Mouse (Mus musculus) liver, postnatal 0 days (tissue): ENCODE results near the gene Itpr2. TPM values are rescaled to one million over a fixed set of nuclear protein-coding genes. Genes with fewer than 3 reads are reported as not detected.

ENCODE experiments used
- ATAC-seq: fragments of 200-750 bp; cut with Nextera tagmentation; 2 replicates; pipeline ENCODE4 v1.8.0; 2017; ENCODE audit warnings: mild to moderate bottlenecking, moderate library complexity
- DNase-seq: peaks from one replicate; pipeline ENCODE4 v3.0.0-alpha.2; 2016
- H3K27ac ChIP-seq: fragments of 300-500 bp; sonication (generic); 2 replicates; pipeline ENCODE4 v1.5.1; 2014; ENCODE audit warnings: antibody characterized with exemption, moderate library complexity, mild to moderate bottlenecking, low read depth
- H3K27me3 ChIP-seq: fragments of 300-500 bp; sonication (generic); 2 replicates; pipeline ENCODE4 v1.6.1; 2014; ENCODE audit warnings: low read length, control low read depth, mixed read lengths; ENCODE audit not compliant: insufficient read depth
- H3K36me3 ChIP-seq: fragments of 300-500 bp; sonication (generic); replicated peaks from 2 replicates; pipeline ENCODE4 v1.6.1; 2014; ENCODE audit warnings: mild to moderate bottlenecking, control low read depth, low read length, moderate library complexity, mixed read lengths; ENCODE audit not compliant: insufficient read depth
- H3K4me1 ChIP-seq: fragments of 300-500 bp; sonication (generic); 2 replicates; pipeline ENCODE4 v1.6.1; 2014; ENCODE audit warnings: antibody characterized with exemption, mild to moderate bottlenecking, control low read depth; ENCODE audit not compliant: insufficient read depth
- H3K4me2 ChIP-seq: fragments of 300-500 bp; sonication (generic); 2 replicates; pipeline ENCODE4 v1.6.1; 2014; ENCODE audit warnings: low read depth, mild to moderate bottlenecking, low read length, moderate library complexity, mixed read lengths
- H3K4me3 ChIP-seq: fragments of 300-500 bp; sonication (generic); 2 replicates; pipeline ENCODE4 v1.5.1; 2014; ENCODE audit warnings: low read depth, low read length
- H3K9ac ChIP-seq: fragments of 300-500 bp; sonication (generic); replicated peaks from 2 replicates; pipeline ENCODE4 v1.6.1; 2014; ENCODE audit warnings: mild to moderate bottlenecking, moderate library complexity
- H3K9me3 ChIP-seq: fragments of 300-500 bp; sonication (generic); 2 replicates; pipeline ENCODE4 v1.6.1; 2016; ENCODE audit warnings: mild to moderate bottlenecking, control low read depth, low read length, mixed read lengths
- CTCF ChIP-seq: sonication (generic); IDR thresholded peaks from 2 replicates; pipeline ENCODE4 v1.5.1; 2016; ENCODE audit warnings: antibody characterized with exemption, low read depth
- EP300 ChIP-seq: IDR thresholded peaks from 2 replicates; pipeline ENCODE4 v1.6.1; 2016; ENCODE audit warnings: antibody characterized with exemption, low read depth, mild to moderate bottlenecking
- WGBS: fragments of 180-500 bp; shearing (Covaris S2); extraction: QIAGEN DNeasy Blood & Tissue Kit; methylation state at CpG from one replicate; pipeline ENCODE4 v1.1.7; 2014; ENCODE audit not compliant: insufficient replicate concordance; 5-methylcytosine and 5-hydroxymethylcytosine counted together
- polyA plus RNA-seq: library from polyadenylated mRNA; unstranded; fragments of >200 nt; fragmentation: Nextera tagmentation; extraction: Ambion mirVana; gene quantifications from 2 replicates; pipeline ENCODE4 v1.2.1, GENCODE M21; 2015

The Itpr2 gene
- polyA plus RNA-seq, 1 experiment from 2014 or later: 13.8 TPM

GRCm38 (mm10) chr6:146538661-146539060, 36.6 kb upstream of the Itpr2 start:
- no peak for ATAC-seq
- Histone ChIP-seq H3K27ac (no peak overlapping the region), H3K9me3 (no peaks in the 10 kb centered on the region), H3K9ac (no peak overlapping the region), H3K4me3 (no peak overlapping the region), H3K4me2 (no peak overlapping the region), H3K36me3 (no peaks in the 10 kb centered on the region), H3K27me3 (no peaks in the 10 kb centered on the region), H3K4me1 (no peaks in the 10 kb centered on the region)
- DNase-seq: no peak
- TF ChIP-seq EP300: no peak
- TF ChIP-seq CTCF: no peak
- WGBS: 73% methylated on average over 4 of the region's 4 CpGs

- no peaks in the 10 kb centered on the region for H3K36me3 ChIP-seq
- no peak overlapping the region for H3K27ac ChIP-seq
- no peak overlapping the region for H3K4me2 ChIP-seq
- no peaks in the 10 kb centered on the region for H3K27me3 ChIP-seq
- no peaks in the 10 kb centered on the region for H3K4me1 ChIP-seq
- TF ChIP-seq CTCF (no peak), EP300 (no peak)
- H3K9ac ChIP-seq: no peak overlapping the region
- ATAC-seq (no peak), DNase-seq (no peak)
- no peak overlapping the region for H3K4me3 ChIP-seq
- H3K9me3 ChIP-seq: no peaks in the 10 kb centered on the region
- 48% methylated on average over 2 of the region's 2 CpGs for WGBS
Observed at GRCm38 (mm10) chr6:146538071-146538470, 36.0 kb upstream of the Itpr2 start.

- Histone ChIP-seq H3K9me3 (no peaks in the 10 kb centered on the region), H3K27ac (no peak overlapping the region), H3K36me3 (no peaks in the 10 kb centered on the region), H3K4me3 (no peak overlapping the region), H3K4me2 (no peak overlapping the region), H3K9ac (no peak overlapping the region), H3K4me1 (no peaks in the 10 kb centered on the region), H3K27me3 (no peaks in the 10 kb centered on the region)
- no peak for ATAC-seq
- 78% methylated on average over 4 of the region's 4 CpGs for WGBS
- no peak for DNase-seq
- TF ChIP-seq EP300: no peak
- no peak for TF ChIP-seq CTCF
Observed at GRCm38 (mm10) chr6:146537111-146537510, 35.1 kb upstream of the Itpr2 start.

- Histone ChIP-seq H3K4me1 (no peaks in the 10 kb centered on the region; the same call in 1 of the 2 replicates), H3K4me3 (no peak overlapping the region), H3K27me3 (no peaks in the 10 kb centered on the region), H3K9ac (no peak overlapping the region), H3K27ac (no peak overlapping the region), H3K36me3 (no peaks in the 10 kb centered on the region), H3K4me2 (no peak overlapping the region), H3K9me3 (no peaks in the 10 kb centered on the region)
- WGBS: 76% methylated on average over 5 of the region's 5 CpGs
- DNase-seq (no peak), ATAC-seq (no peak)
- no peak for TF ChIP-seq EP300
- no peak for TF ChIP-seq CTCF
Observed at GRCm38 (mm10) chr6:146535501-146535900, 33.5 kb upstream of the Itpr2 start.

- TF ChIP-seq CTCF (no peak), EP300 (no peak)
- Histone ChIP-seq H3K9ac (no peak overlapping the region), H3K4me1 (peaks cover 5% of the 10 kb centered on the region), H3K36me3 (no peaks in the 10 kb centered on the region), H3K4me3 (no peak overlapping the region), H3K9me3 (no peaks in the 10 kb centered on the region), H3K27me3 (no peaks in the 10 kb centered on the region), H3K4me2 (no peak overlapping the region), H3K27ac (no peak overlapping the region)
- WGBS: 78% methylated on average over 4 of the region's 4 CpGs
- no peak for DNase-seq
- ATAC-seq: no peak
Observed at GRCm38 (mm10) chr6:146533146-146533545, 31.1 kb upstream of the Itpr2 start.

GRCm38 (mm10) chr6:146530769-146531168, 28.7 kb upstream of the Itpr2 start:
- H3K4me2 ChIP-seq: no peak overlapping the region
- no peaks in the 10 kb centered on the region for H3K9me3 ChIP-seq
- 0 out of 2 replicates have a peak overlapping the region, but pooled peaks have one; percentile 16 for H3K27ac ChIP-seq
- no peaks in the 10 kb centered on the region for H3K27me3 ChIP-seq
- H3K4me3 ChIP-seq: no peak overlapping the region
- H3K4me1 ChIP-seq: peaks cover 5% of the 10 kb centered on the region
- 38% methylated on average over 5 of the region's 5 CpGs for WGBS
- no peak overlapping the region for H3K9ac ChIP-seq
- no peak for DNase-seq
- H3K36me3 ChIP-seq: no peaks in the 10 kb centered on the region
- no peak for TF ChIP-seq CTCF
- TF ChIP-seq EP300: peak; percentile 54; the same call in 1 of the 2 replicates
- peak; percentile 59 for ATAC-seq

GRCm38 (mm10) chr6:146530363-146530762, 28.3 kb upstream of the Itpr2 start:
- 49% methylated on average over 7 of the region's 7 CpGs for WGBS

More at GRCm38 (mm10) chr6:146530363-146530762, 28.3 kb upstream of the Itpr2 start:
- Histone ChIP-seq H3K4me2 (no peak overlapping the region), H3K27me3 (no peaks in the 10 kb centered on the region), H3K4me3 (no peak overlapping the region), H3K9me3 (no peaks in the 10 kb centered on the region), H3K36me3 (no peaks in the 10 kb centered on the region), H3K4me1 (peaks cover 5% of the 10 kb centered on the region), H3K27ac (no peak overlapping the region), H3K9ac (no peak overlapping the region)
- DNase-seq: no peak
- TF ChIP-seq CTCF (no peak), EP300 (no peak)
- ATAC-seq: peak; percentile 40
